Mouse (Mus musculus): ENCODE data around the gene Gtf2i.
A peak's percentile ranks its signal among the peaks of the same experiment; 100 is the strongest.
"Not testable (repeated sequence)": the region's sequence is repeated elsewhere in the genome, so short reads cannot be mapped to it uniquely, and the experiment has no call there.

Gtf2i gene

DNA sequence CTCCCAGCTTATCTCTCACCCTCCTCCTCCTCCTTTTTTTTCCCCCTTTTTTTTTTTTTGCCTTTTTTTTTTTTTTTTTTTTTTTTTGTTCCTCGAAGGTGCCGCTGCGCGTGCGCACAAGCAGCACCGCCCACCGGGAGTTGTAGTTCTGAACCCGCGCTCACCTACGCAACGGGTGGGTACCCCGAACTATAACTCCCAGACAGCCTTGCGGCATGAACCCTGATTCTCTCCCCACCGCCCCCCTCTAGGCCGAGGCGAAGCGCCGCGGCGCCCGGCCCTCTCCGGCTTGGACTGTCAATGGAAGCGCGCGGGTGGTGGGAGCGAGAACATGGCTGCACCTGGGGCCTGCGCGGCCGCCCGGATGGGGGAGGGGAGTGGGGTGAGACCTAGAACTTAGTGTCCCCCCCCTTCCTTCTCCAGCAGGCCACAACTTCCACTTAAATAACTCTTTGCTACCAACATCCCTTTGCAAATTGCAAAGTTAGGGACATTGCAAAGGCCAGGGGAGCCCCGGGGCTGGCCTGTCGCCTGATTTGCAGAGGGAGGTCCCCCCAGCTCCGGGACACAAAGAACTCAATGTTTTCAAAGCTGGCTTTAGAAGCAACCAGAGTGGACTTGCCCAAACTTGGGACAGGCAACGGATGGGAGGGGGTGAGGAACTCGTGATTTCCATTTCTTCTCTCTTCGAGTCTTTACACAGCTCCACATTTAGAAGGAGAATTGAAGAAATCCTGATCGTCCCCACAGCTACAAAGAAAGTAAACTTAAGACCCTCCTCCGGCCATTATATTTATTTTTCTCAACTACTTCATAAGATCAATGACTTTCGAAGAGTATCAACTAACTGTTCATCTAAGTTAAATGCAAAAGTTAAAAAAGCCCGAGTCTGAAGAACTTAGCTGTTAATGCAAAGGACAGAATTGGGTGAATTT is at the start of gene Gtf2i:
Gene Gtf2i, minus strand, starts transcription at position 73 of the 935 bp plus-strand sequence.
- peak; percentile 94 for DNase-seq

DNA sequence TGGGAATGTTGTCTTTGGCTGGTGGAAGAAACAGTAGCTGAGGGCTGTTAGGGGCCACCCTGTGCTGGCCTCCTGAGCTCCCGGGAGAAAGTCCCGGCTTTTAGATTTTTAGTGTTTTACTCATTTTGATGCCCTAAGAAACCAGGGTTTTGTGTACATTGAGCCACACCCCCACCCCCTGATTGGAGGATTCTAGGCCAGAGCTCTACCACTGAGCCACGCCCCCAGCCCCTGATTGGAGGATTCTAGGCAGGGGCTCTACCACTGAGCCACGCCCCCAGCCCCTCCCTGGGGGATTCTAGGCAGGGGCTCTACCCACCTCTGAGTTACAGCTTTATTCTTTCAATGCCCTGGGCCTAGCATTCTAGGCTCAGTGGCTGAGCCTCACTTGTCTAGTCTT is 44.5 kb upstream of the Gtf2i start:
- no peak for DNase-seq

DNA sequence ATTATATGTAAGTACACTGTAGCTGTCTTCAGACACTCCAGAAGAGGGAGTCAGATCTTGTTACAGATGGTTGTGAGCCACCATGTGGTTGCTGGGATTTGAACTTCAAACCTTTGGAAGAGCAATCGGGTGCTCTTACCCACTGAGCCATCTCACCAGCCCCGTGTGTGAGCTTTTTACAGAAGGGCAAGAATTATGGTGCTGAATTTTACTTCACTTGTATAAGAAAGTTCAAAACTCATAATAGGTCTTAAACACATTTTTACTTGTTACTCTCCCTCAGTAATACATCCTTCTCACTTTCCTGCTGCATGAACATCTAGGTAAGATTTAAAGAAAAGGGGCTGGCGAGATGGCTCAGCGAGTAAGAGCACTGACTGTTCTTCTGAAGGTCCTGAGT is 40.8 kb upstream of the Gtf2i start:
- DNase-seq, result not testable (repeated sequence)

DNA sequence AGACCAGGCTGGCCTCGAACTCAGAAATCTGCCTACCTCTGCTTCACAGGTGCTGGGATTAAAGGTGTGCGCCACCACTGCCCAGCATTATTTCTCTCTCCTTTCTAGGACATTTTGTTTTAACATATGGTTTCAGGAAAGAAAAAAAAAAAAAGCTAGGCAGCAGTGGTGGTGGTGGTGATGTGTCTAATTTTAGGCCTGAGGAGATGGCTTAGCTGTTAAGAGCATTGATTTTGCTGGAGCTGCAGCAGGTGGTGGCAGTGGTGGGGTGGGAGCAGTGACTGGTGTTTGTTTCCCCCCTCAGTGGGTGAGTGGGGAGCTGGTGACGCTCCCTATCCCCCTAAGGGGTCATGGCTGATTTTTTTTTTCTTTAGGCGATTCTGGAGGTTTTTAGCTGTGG is 38.6 kb upstream of the Gtf2i start:
- DNase-seq, result no peak

DNA sequence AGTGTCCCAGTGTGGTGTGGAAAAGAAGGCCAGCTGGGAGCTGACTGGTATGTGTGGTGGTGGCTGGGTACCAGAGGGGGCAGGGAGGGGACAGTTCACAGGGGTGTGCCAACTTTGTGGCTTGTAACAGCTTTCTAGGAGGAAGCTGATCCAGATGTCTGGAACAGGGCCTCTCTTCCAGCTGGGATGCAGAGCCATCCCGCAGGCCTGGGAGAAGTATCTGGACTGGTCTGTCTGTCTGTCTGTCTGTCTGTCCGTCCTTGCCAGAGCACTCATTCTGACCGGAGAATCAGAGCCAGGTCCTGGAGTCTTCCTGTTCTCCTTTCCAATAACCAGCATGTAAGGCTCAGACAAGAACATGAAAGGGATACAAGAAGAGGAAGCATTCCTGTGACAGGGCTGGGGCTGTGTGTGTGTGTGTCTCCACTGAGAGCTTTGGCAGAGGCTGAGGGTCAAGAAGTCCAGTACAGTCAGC is 38.0 kb upstream of the Gtf2i start:
- no peak for DNase-seq

DNA sequence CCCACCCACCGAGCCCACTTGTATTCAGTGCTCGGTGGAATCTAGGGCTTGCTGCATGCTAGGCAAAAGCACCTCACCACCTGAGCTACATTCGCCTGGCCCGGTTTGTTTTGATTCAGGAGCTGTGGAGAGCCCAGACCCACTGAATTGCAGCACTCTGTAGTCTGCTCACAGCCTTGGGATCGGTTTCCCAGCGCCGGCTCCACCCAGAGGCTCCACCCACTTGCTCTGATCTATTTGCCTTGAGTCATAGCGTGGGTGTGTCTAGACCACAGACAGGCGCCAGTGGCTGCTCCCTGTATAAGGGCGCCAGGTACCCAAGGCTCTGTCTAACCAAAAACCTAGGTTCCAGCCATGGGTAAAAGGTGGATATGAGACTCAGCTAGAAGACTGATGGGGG is 36.1 kb upstream of the Gtf2i start:
- peak; percentile 80 for DNase-seq

DNA sequence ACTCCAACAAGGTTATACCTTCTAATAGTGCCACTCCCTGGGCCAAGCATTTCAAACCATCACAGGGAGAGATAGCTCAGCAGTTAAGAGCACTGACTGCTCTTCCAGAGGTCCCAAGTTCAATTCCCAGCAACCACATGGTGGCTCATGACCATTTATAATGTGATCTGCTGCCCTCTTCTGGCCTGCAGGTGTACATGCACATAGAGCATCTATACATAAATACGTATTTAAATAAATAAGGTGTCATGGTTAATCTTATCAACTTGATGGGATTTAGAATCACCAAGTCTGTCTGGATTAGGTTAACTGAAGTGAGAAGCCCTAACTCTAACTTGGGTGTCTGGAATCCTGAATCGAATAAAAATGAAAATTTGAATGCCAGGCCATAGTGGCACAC is 32.5 kb upstream of the Gtf2i start:
- peak; percentile 32 for DNase-seq

DNA sequence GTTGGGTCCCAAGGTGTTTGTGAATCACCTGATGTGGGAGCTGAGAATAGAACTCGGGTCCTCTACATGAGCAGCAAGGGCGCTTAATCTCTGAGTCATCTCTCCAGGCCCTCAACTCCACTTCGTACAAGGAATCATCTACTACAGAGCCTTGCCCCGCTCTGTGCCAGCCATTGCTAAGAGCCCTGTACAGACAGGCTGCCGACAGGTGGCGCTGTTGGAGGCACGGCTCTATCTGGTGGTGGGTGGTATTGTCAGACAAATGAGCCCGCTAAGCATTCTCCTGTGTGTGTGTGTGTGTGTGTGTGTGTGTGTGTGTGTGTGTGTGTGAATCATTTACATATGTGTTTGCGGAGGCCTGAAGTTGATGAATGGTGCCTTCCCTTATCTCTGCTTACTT is 30.9 kb upstream of the Gtf2i start:
- DNase-seq, result peak; percentile 45

DNA sequence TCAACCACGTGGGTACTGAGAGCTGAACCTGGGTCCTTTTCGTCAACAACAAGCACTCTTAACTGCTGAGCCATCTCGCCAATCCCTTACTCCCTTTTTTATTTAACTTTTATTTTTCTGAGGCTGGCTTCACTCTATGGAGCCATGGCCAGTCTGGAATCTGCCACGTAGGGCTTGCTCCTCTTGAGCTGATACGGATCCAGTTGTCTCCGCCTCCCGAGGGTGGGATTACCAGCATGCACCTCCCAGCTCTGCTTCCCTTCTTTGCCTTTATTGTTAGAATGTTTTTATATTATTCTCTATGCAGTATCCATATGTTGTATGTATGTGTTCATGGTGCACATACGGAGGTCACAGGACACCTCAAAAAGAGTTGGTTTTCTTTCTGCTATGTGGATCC is 29.5 kb upstream of the Gtf2i start:
- no peak for DNase-seq

DNA sequence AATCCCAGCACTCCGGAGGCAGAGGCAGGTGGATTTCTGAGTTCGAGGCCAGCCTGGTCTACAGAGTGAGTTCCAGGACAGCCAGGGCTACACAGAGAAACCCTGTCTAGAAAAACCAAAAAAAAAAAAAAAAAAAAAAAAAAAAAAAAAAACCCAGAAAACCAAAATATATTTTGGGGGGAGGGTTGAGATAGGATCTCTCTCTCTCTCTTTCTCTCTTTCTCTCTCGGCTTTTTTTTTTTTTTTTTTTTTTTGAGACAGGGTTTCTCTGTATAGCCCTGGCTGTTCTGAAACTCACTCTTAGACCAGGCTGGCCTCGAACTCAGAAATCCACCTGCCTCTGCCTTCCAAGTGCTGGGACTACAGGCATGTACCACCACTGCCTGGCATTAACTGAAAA is 29.0 kb upstream of the Gtf2i start:
- DNase-seq, result not testable (repeated sequence)

DNA sequence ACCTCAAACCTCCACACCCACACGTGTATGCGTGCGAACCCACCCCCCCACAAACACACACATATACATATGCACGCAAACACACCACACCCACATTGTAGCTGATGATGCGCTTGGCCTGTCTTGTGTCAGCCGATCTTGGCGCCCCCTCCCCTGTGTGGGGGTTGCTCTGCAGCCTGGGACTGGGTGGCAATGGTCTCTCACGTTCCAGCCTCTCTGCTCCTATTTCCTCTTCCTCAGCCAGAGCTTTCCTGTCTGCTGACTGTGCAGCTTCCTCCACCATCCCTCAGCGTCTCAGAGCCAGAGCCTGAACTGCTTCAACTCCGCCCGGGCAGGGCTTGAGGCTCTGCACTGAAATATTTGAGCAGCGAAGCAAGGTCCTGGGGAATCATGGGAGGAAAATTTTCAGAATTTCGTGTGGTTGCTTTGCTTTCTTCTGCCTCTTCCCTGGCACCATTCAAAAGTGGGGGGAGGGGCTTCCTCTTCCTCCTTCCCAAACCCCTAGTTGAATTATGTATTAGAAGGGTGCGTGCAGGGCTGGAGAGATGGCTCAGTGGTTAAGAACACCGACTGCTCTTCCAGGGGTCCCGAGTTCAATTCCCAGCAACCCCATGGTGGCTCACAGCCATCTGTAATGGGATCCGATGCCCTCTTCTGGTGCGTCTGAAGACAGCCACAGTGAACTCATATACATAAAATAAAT is 28.1 kb upstream of the Gtf2i start:
- peak; percentile 23 for DNase-seq

DNA sequence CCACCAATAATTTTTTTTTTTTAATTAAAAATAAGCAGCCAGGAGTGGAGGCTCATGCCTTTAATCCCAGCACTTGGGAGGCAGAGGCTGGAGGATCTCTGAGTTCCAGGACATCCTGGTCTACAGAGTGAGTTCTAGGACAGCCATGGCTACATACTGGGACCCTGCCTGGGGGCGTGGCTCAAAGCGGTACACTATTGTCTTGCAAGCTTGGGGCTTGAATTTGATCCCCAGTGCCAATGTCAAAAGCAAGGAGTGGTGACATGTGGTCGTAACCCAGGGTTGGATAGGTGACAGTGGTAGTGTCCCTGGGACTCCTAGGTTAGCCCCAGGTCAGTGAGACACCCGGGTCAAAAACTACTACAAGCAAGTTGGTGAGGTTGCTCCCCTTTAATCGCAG is 27.2 kb upstream of the Gtf2i start:
- no peak for DNase-seq

DNA sequence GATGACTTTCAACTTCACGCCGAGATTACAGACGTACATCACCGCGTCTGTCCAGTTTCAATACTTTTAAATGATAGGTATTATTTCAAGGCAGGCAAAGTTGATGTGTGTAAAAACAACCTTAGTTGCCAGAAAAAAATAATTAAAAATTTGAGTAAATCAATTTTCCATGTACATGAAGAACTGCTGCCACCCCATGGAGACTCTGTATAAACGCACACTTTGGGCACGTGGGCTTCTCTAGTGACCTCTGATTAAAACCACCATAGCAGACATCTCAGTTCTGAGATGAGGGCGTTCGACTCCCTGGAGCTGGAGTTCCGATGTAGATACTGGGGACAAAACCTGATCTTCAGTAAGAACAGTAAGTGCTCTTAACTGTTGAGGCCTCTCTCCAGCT is 26.8 kb upstream of the Gtf2i start:
- peak; percentile 46 for DNase-seq

DNA sequence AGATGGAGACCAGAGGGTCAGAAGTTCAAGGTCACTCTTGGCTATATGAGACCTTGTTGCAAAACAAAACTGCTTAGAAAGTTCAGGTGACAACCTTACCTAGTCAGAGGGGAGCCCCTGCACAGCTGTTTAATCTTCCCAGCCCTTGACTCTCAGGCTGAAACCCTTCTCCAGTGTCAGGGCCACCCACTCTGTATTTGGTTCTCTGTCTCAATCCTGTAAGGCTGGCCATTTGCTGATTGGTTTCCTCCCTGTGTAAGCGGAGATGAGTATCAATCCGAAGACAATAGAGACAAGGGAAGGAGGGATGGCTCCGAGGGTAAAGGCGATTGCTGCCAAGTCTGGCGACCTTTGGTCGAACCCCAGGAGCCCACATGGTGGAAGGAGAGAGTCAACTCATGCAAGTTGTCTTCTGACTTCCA is 25.6 kb upstream of the Gtf2i start:
- no peak for DNase-seq

DNA sequence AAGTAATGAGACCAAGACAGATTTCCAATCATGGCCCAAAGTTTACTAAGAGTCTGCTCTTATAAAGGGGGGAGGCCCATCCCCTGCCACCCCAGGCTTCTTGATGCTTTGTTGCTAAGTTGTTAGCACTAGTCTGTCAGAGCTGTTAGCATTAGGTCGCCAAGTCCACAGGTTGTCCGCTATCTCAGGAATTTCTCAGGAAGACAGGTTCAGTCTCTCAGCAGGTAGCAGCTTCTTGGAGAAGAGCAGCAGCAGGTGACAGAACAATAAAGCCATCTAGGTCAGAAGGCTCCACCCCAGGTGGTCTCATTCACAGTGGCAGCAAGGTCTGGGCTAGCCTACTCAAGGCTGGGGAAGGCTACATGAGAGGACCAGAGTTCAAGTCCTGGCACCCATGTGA is 22.5 kb upstream of the Gtf2i start:
- DNase-seq, result not testable (repeated sequence)

DNA sequence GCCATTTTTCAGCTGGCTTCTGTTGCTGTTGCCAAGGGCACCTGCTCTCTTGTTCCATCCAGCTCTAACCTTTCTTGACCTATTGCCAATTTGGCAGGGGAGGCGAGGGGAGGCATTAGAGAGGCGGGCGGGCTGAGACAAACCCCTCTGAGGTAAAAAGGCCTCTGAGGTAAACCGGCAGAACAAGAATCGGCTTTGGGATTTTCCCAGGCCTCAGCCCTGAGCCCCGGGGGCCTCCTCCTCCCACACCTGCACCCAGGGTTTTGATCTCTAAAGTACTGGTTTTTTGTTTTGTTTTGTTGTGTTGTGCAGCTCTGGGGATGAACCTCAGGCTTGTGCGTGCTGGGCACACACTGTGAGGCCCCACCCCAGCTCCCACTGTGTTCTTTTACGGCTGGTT is 18.2 kb upstream of the Gtf2i start:
- peak; percentile 76 for DNase-seq

DNA sequence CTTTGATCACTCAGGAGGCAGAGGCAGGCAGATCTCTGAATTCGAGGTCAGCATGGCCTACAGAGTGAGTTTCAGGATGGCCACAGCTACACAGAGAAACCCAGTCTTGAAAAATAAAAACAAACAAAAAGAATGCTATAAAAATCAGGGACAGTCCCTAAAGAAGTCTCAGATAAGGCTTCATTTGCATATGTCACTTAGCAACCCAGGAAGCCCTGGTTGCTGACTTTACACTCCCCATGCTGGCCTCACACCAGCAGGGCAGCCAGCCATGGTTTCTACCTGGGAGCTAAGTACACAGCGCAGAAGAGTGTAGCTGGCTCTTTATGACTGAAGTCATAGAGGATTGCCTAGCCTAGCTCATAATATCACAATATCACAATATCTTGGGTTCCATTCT is 15.5 kb upstream of the Gtf2i start:
- no peak for DNase-seq

DNA sequence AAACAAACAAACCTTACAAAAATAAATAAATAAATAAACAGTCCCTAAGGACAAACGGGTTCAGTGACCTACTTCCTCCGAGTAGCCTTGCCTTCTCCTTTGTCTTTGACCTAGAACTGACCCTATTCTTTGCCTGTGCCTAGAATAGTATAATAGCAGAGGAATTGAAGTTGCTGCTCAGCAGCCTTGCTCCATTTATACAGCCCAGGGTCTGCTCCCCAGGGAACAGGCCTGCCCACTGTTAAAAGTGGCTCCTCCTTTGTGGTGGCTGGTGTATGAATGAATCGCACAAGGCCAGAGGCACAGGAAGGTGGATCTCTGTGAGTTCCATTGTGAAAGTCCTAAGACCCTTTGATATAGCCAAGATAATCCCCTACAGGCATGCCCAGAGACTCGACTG is 14.8 kb upstream of the Gtf2i start:
- no peak for DNase-seq

DNA sequence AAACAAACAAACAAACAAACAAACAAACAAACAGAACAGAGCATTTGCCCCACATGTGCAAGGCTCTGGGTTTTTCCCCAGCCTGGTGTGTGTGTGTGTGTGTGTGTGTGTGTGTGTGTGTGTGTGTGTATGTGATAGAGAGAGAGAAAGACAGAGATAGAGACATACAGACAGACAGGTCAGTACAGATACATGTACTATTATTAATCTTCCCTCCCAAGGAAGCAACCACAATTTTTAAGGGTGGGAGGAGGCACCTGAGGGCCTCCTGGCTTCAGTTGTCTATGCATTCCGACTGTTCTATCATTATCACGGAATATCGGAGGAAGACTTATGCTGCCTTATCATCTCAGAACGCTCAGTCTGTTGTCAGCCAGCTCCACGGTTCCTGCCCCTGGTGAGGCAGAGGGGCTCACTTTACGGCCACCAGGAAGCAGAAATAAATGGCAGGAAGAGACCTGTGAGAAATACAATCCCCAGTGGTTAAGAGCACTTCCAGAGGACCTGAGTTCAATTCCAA is 14.0 kb upstream of the Gtf2i start:
- no peak for DNase-seq

DNA sequence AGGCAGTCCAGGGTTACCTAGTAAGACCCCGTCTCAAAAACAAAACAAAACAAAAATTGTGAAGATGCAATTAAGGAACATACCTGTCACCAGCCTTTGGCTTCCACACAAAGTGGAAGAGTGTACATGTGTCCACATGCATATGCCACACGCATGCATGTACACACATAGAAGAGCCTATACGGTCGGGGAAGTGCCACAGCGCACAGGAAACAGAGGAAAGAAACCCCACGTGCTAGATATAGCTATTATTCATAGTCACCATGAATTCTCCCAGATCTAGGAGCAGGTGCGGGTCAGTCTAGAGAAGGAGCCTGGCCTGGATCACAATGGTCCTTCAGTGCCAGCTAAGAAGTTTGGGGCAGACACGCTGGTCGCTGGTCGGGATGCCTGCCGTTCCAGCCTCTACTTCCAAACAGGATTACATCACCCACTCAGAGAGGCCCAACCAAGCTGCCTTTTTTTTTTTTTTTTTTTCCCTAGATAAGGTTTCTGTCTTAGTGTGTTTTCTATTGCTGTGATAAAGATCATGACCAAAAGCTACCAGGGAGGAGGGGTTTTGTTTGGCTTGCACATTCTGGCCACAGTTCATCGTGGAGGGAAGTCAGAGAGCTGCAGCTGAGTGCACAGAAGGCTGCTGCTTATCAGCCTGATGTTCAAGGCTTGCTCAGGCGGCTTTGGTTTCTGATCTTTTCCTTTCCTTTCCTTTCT is 11.5 kb upstream of the Gtf2i start:
- peak; percentile 40 for DNase-seq

DNA sequence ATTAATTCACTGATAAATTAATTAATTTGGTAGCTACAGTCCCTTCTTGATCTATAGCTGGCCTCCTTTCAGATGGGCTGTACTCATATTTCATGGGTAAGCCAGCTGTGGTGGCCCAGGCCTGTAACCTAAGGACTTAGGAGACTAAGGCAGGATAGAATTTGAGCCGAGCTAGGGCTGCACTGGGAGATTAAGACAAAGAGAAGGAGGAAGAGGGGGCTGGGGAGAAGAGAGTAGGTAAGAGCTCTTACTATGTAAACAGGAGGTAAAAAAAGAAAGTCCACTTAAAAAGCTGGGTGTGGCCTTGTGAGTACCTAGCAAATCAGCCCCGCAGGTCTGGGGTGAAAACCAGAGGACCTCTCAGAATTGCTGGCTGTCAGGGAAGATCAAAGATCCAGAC is 9.3 kb upstream of the Gtf2i start:
- no peak for DNase-seq

DNA sequence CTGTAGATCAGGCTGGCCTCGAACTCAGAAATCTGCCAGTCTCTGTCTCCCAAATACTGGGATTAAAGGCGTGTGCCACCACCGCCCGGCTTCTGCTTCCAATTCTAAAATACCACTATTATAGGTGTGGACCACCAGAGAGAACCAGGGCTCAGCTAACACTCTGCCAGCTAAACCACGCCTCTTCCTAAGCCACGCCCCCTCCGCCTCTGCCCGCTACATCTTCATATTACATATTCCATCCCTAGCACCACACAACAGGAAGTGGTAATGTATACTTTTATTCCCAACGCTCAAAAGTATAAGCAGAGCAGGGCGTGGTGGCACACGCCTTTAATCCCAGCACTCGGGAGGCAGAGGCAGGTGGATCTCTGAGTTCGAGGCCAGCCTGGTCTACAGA is 8.8 kb upstream of the Gtf2i start:
- DNase-seq, result peak; percentile 58

DNA sequence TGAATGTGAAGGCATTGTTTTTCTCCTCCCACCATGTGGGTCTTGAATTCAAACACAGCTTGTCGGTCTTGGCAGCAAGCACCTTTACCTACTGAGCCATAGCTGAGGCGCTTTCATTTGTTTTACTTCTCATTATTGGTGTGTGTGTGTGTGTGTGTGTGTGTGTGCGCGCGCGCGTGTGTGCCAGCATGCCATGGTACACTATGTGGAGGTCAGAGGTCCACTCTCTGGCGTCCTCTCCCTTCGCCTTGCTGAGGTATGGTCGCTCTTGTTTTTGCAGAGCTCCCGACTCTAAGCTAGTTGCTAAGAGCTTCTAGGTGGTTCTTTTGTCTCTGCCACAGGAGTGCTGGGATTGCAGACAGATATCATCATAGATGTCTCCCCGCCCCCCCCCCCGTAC is 7.8 kb upstream of the Gtf2i start:
- no peak for DNase-seq
